Mouse (Mus musculus): ENCODE measurements around the gene Fancg. TPM values are rescaled to one million over a fixed set of nuclear protein-coding genes. Genes with fewer than 3 reads are reported as not detected.

Gene Fancg
- polyA plus RNA-seq, 1 experiment from 2014 or later: 19.4 TPM

DNA sequence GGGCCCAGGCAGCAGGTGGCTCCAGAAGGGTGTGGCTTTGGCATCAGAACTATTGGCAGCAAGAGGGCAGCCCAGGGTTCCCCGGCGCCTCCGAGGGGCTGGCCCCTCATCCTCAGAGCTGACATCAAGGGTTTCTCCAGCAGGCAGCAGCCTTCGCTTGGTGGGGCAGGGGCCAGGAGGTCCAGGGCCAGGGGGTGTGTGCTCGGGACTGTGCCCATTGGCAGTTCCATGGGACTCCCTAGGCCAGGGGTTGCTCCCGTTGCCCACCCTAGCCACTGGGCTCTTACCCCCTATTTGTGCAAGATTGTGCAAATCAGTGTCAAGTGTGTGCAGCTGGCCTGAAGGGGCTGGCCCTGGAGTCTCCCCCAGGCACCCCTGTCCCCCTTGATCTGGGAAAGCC is 25.5 kb upstream of the Fancg start:
- no peak for TF ChIP-seq CTCF (IDR thresholded peaks at IDR 0.05; ENCODE audit: low read depth)
- no peak for DNase-seq
- no peak overlapping the region for H3K9ac ChIP-seq
- no peak overlapping the region for H3K4me3 ChIP-seq (ENCODE audit: low read depth, low read length)
- no peaks in the 10 kb centered on the region for H3K9me3 ChIP-seq (ENCODE audit: low read depth, low read length)
- H3K27ac ChIP-seq (ENCODE audit: low read depth): no peak overlapping the region
- no peak for ATAC-seq (ENCODE audit: insufficient read depth)
- 88% methylated on average over 6 of the region's 6 CpGs for WGBS
- H3K27me3 ChIP-seq (ENCODE audit: insufficient read depth, low read length): no peaks in the 10 kb centered on the region
- H3K36me3 ChIP-seq (ENCODE audit: insufficient read depth): peaks cover 29% of the 10 kb centered on the region
- H3K4me1 ChIP-seq (ENCODE audit: insufficient read depth): peaks cover 10% of the 10 kb centered on the region; the same call in 1 of the 2 replicates
- H3K4me2 ChIP-seq: no peak overlapping the region

GRCm38 (mm10) chr4:43033481-43033880 is 23.2 kb upstream of the Fancg start:
- H3K4me1 ChIP-seq (ENCODE audit: insufficient read depth): peaks cover 5% of the 10 kb centered on the region; the same call in 1 of the 2 replicates
- H3K9me3 ChIP-seq (ENCODE audit: low read depth, low read length): no peaks in the 10 kb centered on the region
- no peak for DNase-seq
- no peak for ATAC-seq (ENCODE audit: insufficient read depth)
- WGBS: 79% methylated on average over 14 of the region's 14 CpGs
- H3K36me3 ChIP-seq (ENCODE audit: insufficient read depth): peaks cover 45% of the 10 kb centered on the region
- no peaks in the 10 kb centered on the region for H3K27me3 ChIP-seq (ENCODE audit: insufficient read depth, low read length)
- no peak overlapping the region for H3K4me3 ChIP-seq (ENCODE audit: low read depth, low read length)
- no peak overlapping the region for H3K27ac ChIP-seq (ENCODE audit: low read depth)
- no peak overlapping the region for H3K9ac ChIP-seq
- H3K4me2 ChIP-seq: no peak overlapping the region
- no peak for TF ChIP-seq CTCF (IDR thresholded peaks at IDR 0.05; ENCODE audit: low read depth)

- 90% methylated on average over 1 of the region's 1 CpGs for WGBS
- H3K4me3 ChIP-seq (ENCODE audit: low read depth, low read length): no peak overlapping the region
- no peaks in the 10 kb centered on the region for H3K9me3 ChIP-seq (ENCODE audit: low read depth, low read length)
- H3K27ac ChIP-seq (ENCODE audit: low read depth): no peak overlapping the region
- no peak overlapping the region for H3K9ac ChIP-seq
- TF ChIP-seq CTCF (IDR thresholded peaks at IDR 0.05; ENCODE audit: low read depth): no peak
- peaks cover 55% of the 10 kb centered on the region for H3K36me3 ChIP-seq (ENCODE audit: insufficient read depth)
- ATAC-seq (ENCODE audit: insufficient read depth): no peak
- no peak overlapping the region for H3K4me2 ChIP-seq
- H3K4me1 ChIP-seq (ENCODE audit: insufficient read depth): peaks cover 5% of the 10 kb centered on the region; the same call in 1 of the 2 replicates
- H3K27me3 ChIP-seq (ENCODE audit: insufficient read depth, low read length): no peaks in the 10 kb centered on the region
- DNase-seq: no peak
Measured at GRCm38 (mm10) chr4:43032501-43032900, 22.2 kb upstream of the Fancg start.

DNA sequence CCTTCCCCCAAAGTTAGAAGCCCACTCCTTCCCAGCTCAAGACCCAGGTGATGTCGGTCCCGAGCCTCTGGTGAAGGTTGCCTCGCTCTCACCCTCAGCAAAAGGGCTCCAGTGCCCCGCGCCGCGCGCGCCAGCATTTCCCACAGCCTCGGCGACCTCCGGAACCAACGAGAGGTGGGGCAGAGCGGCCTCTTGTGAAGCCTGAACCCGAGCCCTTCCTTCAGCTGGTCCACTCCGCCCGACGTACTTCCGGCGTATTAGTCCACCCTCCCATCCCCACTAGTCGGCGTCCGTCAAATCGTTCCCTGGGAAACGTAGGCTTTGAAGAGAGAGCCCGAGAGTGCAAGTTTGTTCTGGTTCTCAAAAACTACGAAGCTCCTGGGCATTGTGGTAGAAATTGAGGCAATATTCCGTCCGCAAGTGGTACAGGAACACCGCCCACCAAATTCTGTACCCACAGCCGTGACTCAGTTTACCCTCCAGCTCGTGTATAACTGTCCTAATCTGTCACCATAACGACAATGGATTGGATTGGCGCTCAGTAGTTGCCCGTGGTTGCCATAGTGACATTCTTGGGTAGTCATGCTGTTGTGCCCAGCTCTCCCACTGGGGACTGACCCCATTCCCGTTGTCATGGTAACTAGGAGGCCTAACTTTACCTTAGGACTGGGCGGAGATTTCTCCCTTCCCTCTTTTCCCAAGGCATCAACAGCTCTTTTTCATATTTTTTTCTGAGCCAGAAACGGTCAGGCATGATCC is 21.1 kb upstream of the Fancg start, which contains the start of gene Stoml2:
TSS of gene Stoml2 (minus strand) at position 474 of the 759 bp plus-strand sequence.
- peak; percentile 98 for ATAC-seq (ENCODE audit: insufficient read depth)
- TF ChIP-seq CTCF (IDR thresholded peaks at IDR 0.05; ENCODE audit: low read depth): peak; percentile 62
- H3K9ac ChIP-seq: peak within 1 kb of the TSS; percentile 83
- WGBS: under 1% methylated on average over 38 of the region's 38 CpGs
- peak within 1 kb of the TSS; percentile 73 for H3K4me2 ChIP-seq
- peaks cover 61% of the 10 kb centered on the region for H3K36me3 ChIP-seq (ENCODE audit: insufficient read depth)
- no peaks in the 10 kb centered on the region for H3K9me3 ChIP-seq (ENCODE audit: low read depth, low read length)
- peak within 1 kb of the TSS; percentile 67 for H3K4me3 ChIP-seq (ENCODE audit: low read depth, low read length)
- H3K27me3 ChIP-seq (ENCODE audit: insufficient read depth, low read length): no peaks in the 10 kb centered on the region
- peak; percentile 97 for DNase-seq
- H3K4me1 ChIP-seq (ENCODE audit: insufficient read depth): peaks cover 5% of the 10 kb centered on the region; the same call in 1 of the 2 replicates
- peak within 1 kb of the TSS; percentile 88 for H3K27ac ChIP-seq (ENCODE audit: low read depth)

DNA sequence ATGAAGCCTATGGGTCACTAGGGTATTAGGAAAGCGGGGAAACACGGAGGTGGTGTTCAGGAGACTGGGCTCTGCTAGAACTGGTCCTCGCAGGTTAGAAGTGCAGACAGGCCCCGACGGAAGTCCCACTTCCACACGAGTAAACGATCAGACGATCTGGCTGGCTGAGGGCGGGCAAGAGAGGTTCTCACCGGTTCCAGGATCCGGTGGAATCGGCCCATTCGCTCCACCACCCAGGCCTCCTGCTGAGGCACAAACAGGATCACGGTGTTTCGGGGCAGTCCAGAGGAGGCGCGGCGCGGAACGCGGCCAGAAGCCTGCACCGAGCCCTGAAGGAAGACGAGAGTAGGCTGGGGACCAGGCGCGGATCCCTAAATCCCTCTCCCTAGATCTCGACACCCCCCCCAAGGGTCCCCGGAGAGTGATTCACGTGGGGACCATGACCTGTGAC is 20.5 kb upstream of the Fancg start:
- DNase-seq (no peak), ATAC-seq (ENCODE audit: insufficient read depth) (peak; percentile 65)
- Histone ChIP-seq H3K27me3 (ENCODE audit: insufficient read depth, low read length) (no peaks in the 10 kb centered on the region), H3K27ac (ENCODE audit: low read depth) (peak overlapping the region; percentile 78), H3K4me2 (peak overlapping the region; percentile 73), H3K4me3 (ENCODE audit: low read depth, low read length) (peak overlapping the region; percentile 67), H3K4me1 (ENCODE audit: insufficient read depth) (peaks cover 5% of the 10 kb centered on the region; the same call in 1 of the 2 replicates), H3K36me3 (ENCODE audit: insufficient read depth) (peaks cover 55% of the 10 kb centered on the region), H3K9ac (peak overlapping the region; percentile 83), H3K9me3 (ENCODE audit: low read depth, low read length) (no peaks in the 10 kb centered on the region)
- TF ChIP-seq CTCF (IDR thresholded peaks at IDR 0.05; ENCODE audit: low read depth): no peak
- 1% methylated on average over 28 of the region's 28 CpGs for WGBS

GRCm38 (mm10) chr4:43030352-43030751 is 20.0 kb upstream of the Fancg start:
- no peak for ATAC-seq (ENCODE audit: insufficient read depth)
- Histone ChIP-seq H3K27me3 (ENCODE audit: insufficient read depth, low read length) (no peaks in the 10 kb centered on the region), H3K4me1 (ENCODE audit: insufficient read depth) (peaks cover 5% of the 10 kb centered on the region; the same call in 1 of the 2 replicates), H3K9me3 (ENCODE audit: low read depth, low read length) (no peaks in the 10 kb centered on the region), H3K36me3 (ENCODE audit: insufficient read depth) (peaks cover 54% of the 10 kb centered on the region), H3K4me2 (peak overlapping the region; percentile 73), H3K27ac (ENCODE audit: low read depth) (peak overlapping the region; percentile 78; the same call in 1 of the 2 replicates), H3K9ac (peak overlapping the region; percentile 83), H3K4me3 (ENCODE audit: low read depth, low read length) (peak overlapping the region; percentile 67)
- no peak for TF ChIP-seq CTCF (IDR thresholded peaks at IDR 0.05; ENCODE audit: low read depth)
- no peak for DNase-seq
- 63% methylated on average over 9 of the region's 9 CpGs for WGBS

GRCm38 (mm10) chr4:43029749-43030148 is 19.4 kb upstream of the Fancg start:
- DNase-seq (no peak), ATAC-seq (ENCODE audit: insufficient read depth) (no peak)
- peaks cover 7% of the 10 kb centered on the region; the same call in 1 of the 2 replicates for H3K4me1 ChIP-seq (ENCODE audit: insufficient read depth)
- WGBS: 91% methylated on average over 9 of the region's 9 CpGs
- H3K27ac ChIP-seq (ENCODE audit: low read depth): no peak overlapping the region
- no peaks in the 10 kb centered on the region for H3K27me3 ChIP-seq (ENCODE audit: insufficient read depth, low read length)
- TF ChIP-seq CTCF (IDR thresholded peaks at IDR 0.05; ENCODE audit: low read depth): no peak
- peaks cover 51% of the 10 kb centered on the region for H3K36me3 ChIP-seq (ENCODE audit: insufficient read depth)
- 0 out of 2 replicates have a peak overlapping the region, but pooled peaks have one; percentile 67 for H3K4me3 ChIP-seq (ENCODE audit: low read depth, low read length)
- no peak overlapping the region for H3K9ac ChIP-seq
- peak overlapping the region; percentile 73 for H3K4me2 ChIP-seq
- H3K9me3 ChIP-seq (ENCODE audit: low read depth, low read length): no peaks in the 10 kb centered on the region

Measured in lung, embryonic 14.5 days (tissue).